Mouse (Mus musculus): ENCODE results near the gene Pltp. TPM values are rescaled to one million over a fixed set of nuclear protein-coding genes. Genes with fewer than 3 reads are reported as not detected.
A peak's percentile ranks its signal among the peaks of the same experiment; 100 is the strongest.

The Pltp gene
- total and polyA plus RNA-seq, 3 experiments: 5.2 to 17.1 TPM; not detected in 1

GRCm38 (mm10) chr2:164866741-164867551, 9.4 kb upstream of the Pltp start:
- Histone ChIP-seq H3K36me3 (ENCODE audit: control insufficient read depth in 1 of 2, insufficient read depth in 2 of 2, low read length in 2 of 2) (peaks cover 0 to 15% of the 10 kb centered on the region in 2 experiments; a peak in 2 of 4 replicates), H3K4me1 (ENCODE audit: control insufficient read depth in 1 of 2, insufficient read depth in 2 of 2, low read length in 2 of 2) (peaks cover 24 to 31% of the 10 kb centered on the region in 2 experiments), H3K27me3 (ENCODE audit: control insufficient read depth in 1 of 2, insufficient read depth in 2 of 2, low read length in 2 of 2) (no peaks in the 10 kb centered on the region), H3K9me3 (replicated peaks; ENCODE audit: insufficient read depth, low read length) (no peaks in the 10 kb centered on the region), H3K79me2 (ENCODE audit: control insufficient read depth, insufficient read depth, low read length, poor library complexity) (no peaks in the 10 kb centered on the region), H3K9ac (ENCODE audit: control insufficient read depth, low read depth, low read length, poor library complexity, severe bottlenecking) (peak overlapping the region; percentile 61), H3K4me3 (ENCODE audit: control insufficient read depth in 1 of 2, insufficient read depth in 1 of 2, low read depth in 2 of 2, low read length in 2 of 2) (peak overlapping the region; percentile 19 to 22), H3K27ac (ENCODE audit: control insufficient read depth, low read depth, low read length) (peak overlapping the region; percentile 92)
- DNase-seq (ENCODE audit: low read depth, low spot score): peak; percentile 86
- TF ChIP-seq MYB (IDR thresholded peaks at IDR 0.05; ENCODE audit: low read depth, low read length): peak; percentile 28; the same call in 1 of the 2 replicates
- TF ChIP-seq ETS1 (IDR thresholded peaks at IDR 0.05; ENCODE audit: low read depth, low read length): peak; percentile 52; the same call in 1 of the 2 replicates
- TF ChIP-seq E2F4 (IDR thresholded peaks at IDR 0.05; ENCODE audit: borderline replicate concordance, low read depth, low read length): no peak
- TF ChIP-seq USF1 (IDR thresholded peaks at IDR 0.05; ENCODE audit: low read depth, low read length): no peak
- TF ChIP-seq BHLHE40 (IDR thresholded peaks at IDR 0.05; ENCODE audit: borderline replicate concordance, low read depth, low read length): peak; percentile 49; the same call in 1 of the 2 replicates
- no peak for TF ChIP-seq NELFE (IDR thresholded peaks at IDR 0.05; ENCODE audit: low read depth, low read length)
- TF ChIP-seq MAFK (IDR thresholded peaks at IDR 0.05; ENCODE audit: borderline replicate concordance, low read depth, low read length): no peak
- no peak for TF ChIP-seq JUND (IDR thresholded peaks at IDR 0.05; ENCODE audit: low read depth, low read length)
- peak; percentile 92 for TF ChIP-seq ZNF384 (IDR thresholded peaks at IDR 0.05; ENCODE audit: low read depth, low read length)
- peak; percentile 32; the same call in 1 of the 2 replicates for TF ChIP-seq MAX (IDR thresholded peaks at IDR 0.05; ENCODE audit: low read length)
- 0 out of 2 replicates have a peak, but pooled peaks have one; percentile 60 for TF ChIP-seq MAZ (IDR thresholded peaks at IDR 0.05; ENCODE audit: low read depth, low read length)
- peak; percentile 40 for TF ChIP-seq SIN3A (IDR thresholded peaks at IDR 0.05; ENCODE audit: low read length)
- peak in 2 of 3 experiments; percentile 9 to 30; a peak in 1 of 6 replicates for TF ChIP-seq CTCF (IDR thresholded peaks at IDR 0.05 in 2 of 3, conservative IDR thresholded peaks at IDR 0.05 in 1 of 3; ENCODE audit: control insufficient read depth in 1 of 3, insufficient read depth in 1 of 3, low read depth in 2 of 3, low read length in 3 of 3, poor library complexity in 1 of 3, severe bottlenecking in 1 of 3)
- TF ChIP-seq MXI1 (IDR thresholded peaks at IDR 0.05; ENCODE audit: low read depth, low read length): peak; percentile 49; the same call in 1 of the 2 replicates
- TF ChIP-seq MYC (IDR thresholded peaks at IDR 0.05; ENCODE audit: low read depth, low read length): no peak
- TF ChIP-seq HCFC1 (IDR thresholded peaks at IDR 0.05; ENCODE audit: low read depth, low read length): peak; percentile 28; the same call in 1 of the 2 replicates
- TF ChIP-seq GABPA (IDR thresholded peaks at IDR 0.05; ENCODE audit: low read depth, low read length): no peak
- TF ChIP-seq TCF12 (IDR thresholded peaks at IDR 0.05; ENCODE audit: low read depth, low read length): peak; percentile 6; the same call in 1 of the 2 replicates
- no peak for TF ChIP-seq ELF1 (IDR thresholded peaks at IDR 0.05; ENCODE audit: low read depth, low read length)
- TF ChIP-seq CHD2 (IDR thresholded peaks at IDR 0.05; ENCODE audit: low read length): no peak
- no peak for TF ChIP-seq UBTF (IDR thresholded peaks at IDR 0.05; ENCODE audit: borderline replicate concordance, insufficient read depth, low read depth, low read length)
- TF ChIP-seq ZMIZ1 (IDR thresholded peaks at IDR 0.05; ENCODE audit: low read depth, low read length): 0 out of 2 replicates have a peak, but pooled peaks have one; percentile 16
- no peak for TF ChIP-seq TAL1 (IDR thresholded peaks at IDR 0.05; ENCODE audit: low read length)
- no peak for TF ChIP-seq POLR2AphosphoS2 (IDR thresholded peaks at IDR 0.05; ENCODE audit: low read length)
- TF ChIP-seq ZKSCAN1 (IDR thresholded peaks at IDR 0.05; ENCODE audit: low read depth, low read length): peak; percentile 51; the same call in 1 of the 2 replicates
- TF ChIP-seq TBP (IDR thresholded peaks at IDR 0.05; ENCODE audit: low read depth, low read length): peak; percentile 44; the same call in 1 of the 2 replicates
- peak; percentile 18 to 35; a peak in 2 of 4 replicates for TF ChIP-seq EP300 (IDR thresholded peaks at IDR 0.05; ENCODE audit: low read depth in 1 of 2, low read length in 2 of 2)
- TF ChIP-seq POLR2A (IDR thresholded peaks at IDR 0.05; ENCODE audit: control insufficient read depth in 1 of 2, insufficient read depth in 1 of 2, low read depth in 1 of 2, low read length in 2 of 2, poor library complexity in 1 of 2): peak in 1 of 2 experiments; percentile 32; a peak in 1 of 4 replicates
- no peak for TF ChIP-seq KAT2A (conservative IDR thresholded peaks at IDR 0.05; ENCODE audit: low read depth, low read length)
